Mouse (Mus musculus): Measurements from ENCODE around the gene Gcnt2. TPM values are rescaled to one million over a fixed set of nuclear protein-coding genes. Genes with fewer than 3 reads are reported as not detected.
"Not testable (repeated sequence)": the region's sequence is repeated elsewhere in the genome, so short reads cannot be mapped to it uniquely, and the experiment has no call there.

Gene Gcnt2
- total RNA-seq, 2 experiments from 2014 or later, result 8.9 to 36.7 TPM

GRCm38 (mm10) chr13:40982759-40983158 is 123.2 kb downstream of the Gcnt2 start:
- no peak for ATAC-seq (replicated peaks; ENCODE audit: poor library complexity, severe bottlenecking)

GRCm38 (mm10) chr13:40986081-40986480 is 126.5 kb downstream of the Gcnt2 start:
- ATAC-seq (replicated peaks; ENCODE audit: poor library complexity, severe bottlenecking), result no peak

- not testable (repeated sequence) for ATAC-seq (replicated peaks; ENCODE audit: poor library complexity, severe bottlenecking)
Observed at GRCm38 (mm10) chr13:40987608-40988303, 128.2 kb downstream of the Gcnt2 start.

GRCm38 (mm10) chr13:40988418-40988817 is 128.9 kb downstream of the Gcnt2 start:
- ATAC-seq (replicated peaks; ENCODE audit: poor library complexity, severe bottlenecking), result no peak

- ATAC-seq (replicated peaks; ENCODE audit: poor library complexity, severe bottlenecking), result peak; percentile 37; the same call in 1 of the 2 replicates
Observed at GRCm38 (mm10) chr13:40994487-40995263, 135.1 kb downstream of the Gcnt2 start.

GRCm38 (mm10) chr13:40998537-40998936 is 139.0 kb downstream of the Gcnt2 start:
- not testable (repeated sequence) for ATAC-seq (replicated peaks; ENCODE audit: poor library complexity, severe bottlenecking)

- peak; percentile 8; the same call in 1 of the 2 replicates for ATAC-seq (replicated peaks; ENCODE audit: poor library complexity, severe bottlenecking)
Observed at GRCm38 (mm10) chr13:41000140-41000925, 140.8 kb downstream of the Gcnt2 start.

- ATAC-seq (replicated peaks; ENCODE audit: poor library complexity, severe bottlenecking), result peak; percentile 94
Observed at GRCm38 (mm10) chr13:41000926-41001639, 141.5 kb downstream of the Gcnt2 start, which contains the start of gene Pak1ip1. Gene Pak1ip1 (plus strand): TSS chr13:41001023.

GRCm38 (mm10) chr13:41002001-41002400 is 142.4 kb downstream of the Gcnt2 start:
- no peak for ATAC-seq (replicated peaks; ENCODE audit: poor library complexity, severe bottlenecking)

GRCm38 (mm10) chr13:41006244-41006643 is 146.7 kb downstream of the Gcnt2 start:
- no peak for ATAC-seq (replicated peaks; ENCODE audit: poor library complexity, severe bottlenecking)

- no peak for ATAC-seq (replicated peaks; ENCODE audit: poor library complexity, severe bottlenecking)
Observed at GRCm38 (mm10) chr13:41008271-41008670, 148.7 kb downstream of the Gcnt2 start.

- ATAC-seq (replicated peaks; ENCODE audit: poor library complexity, severe bottlenecking), result no peak
Observed at GRCm38 (mm10) chr13:41008946-41009345, 149.4 kb downstream of the Gcnt2 start.

Other genes with a start within 250 kb of the Gcnt2 start
- gene Tfap2a, start 121.4 kb upstream of the Gcnt2 start, total RNA-seq (2014; fragmentation: Nextera tagmentation), result not detected in 2 replicates
- gene Tfap2a, start 121.4 kb upstream of the Gcnt2 start, total RNA-seq (2017), result not detected in 2 replicates
- 48.6 and 63.5 TPM in 2 replicates for gene Pak1ip1, start 141.3 kb downstream of the Gcnt2 start, total RNA-seq (2014; fragmentation: Nextera tagmentation)
- gene Pak1ip1, start 141.3 kb downstream of the Gcnt2 start, total RNA-seq (2017), result 102 and 104 TPM in 2 replicates
- gene Tmem14c, start 156.5 kb downstream of the Gcnt2 start, total RNA-seq (2014; fragmentation: Nextera tagmentation), result 199 and 201 TPM in 2 replicates
- gene Tmem14c, start 156.5 kb downstream of the Gcnt2 start, total RNA-seq (2017), result 150 and 161 TPM in 2 replicates
- not detected in 2 replicates for gene Mak, start 220.0 kb downstream of the Gcnt2 start, total RNA-seq (2014; fragmentation: Nextera tagmentation)
- not detected in 2 replicates for gene Mak, start 220.0 kb downstream of the Gcnt2 start, total RNA-seq (2017)

Measured in granulocyte monocyte progenitor cell, adult 5-6 weeks (primary cell).